Mouse (Mus musculus) lung, adult 2 months (tissue): Measurements from ENCODE around the gene Plscr3.
A peak's percentile ranks its signal among the peaks of the same experiment; 100 is the strongest.

Experiments used
- CTCF ChIP-seq: fragments of 200-500 bp; IDR thresholded peaks from 2 replicates; pipeline ENCODE4 v1.5.1; 2011; ENCODE audit warnings: mild to moderate bottlenecking, low read length, control low read depth; ENCODE audit not compliant: insufficient read depth
- POLR2A ChIP-seq: fragments of 200-500 bp; IDR thresholded peaks from 2 replicates; pipeline ENCODE4 v1.6.1; 2011; ENCODE audit warnings: low read depth, mild to moderate bottlenecking, control low read depth, low read length, borderline replicate concordance; ENCODE audit errors: extremely low read depth

DNA sequence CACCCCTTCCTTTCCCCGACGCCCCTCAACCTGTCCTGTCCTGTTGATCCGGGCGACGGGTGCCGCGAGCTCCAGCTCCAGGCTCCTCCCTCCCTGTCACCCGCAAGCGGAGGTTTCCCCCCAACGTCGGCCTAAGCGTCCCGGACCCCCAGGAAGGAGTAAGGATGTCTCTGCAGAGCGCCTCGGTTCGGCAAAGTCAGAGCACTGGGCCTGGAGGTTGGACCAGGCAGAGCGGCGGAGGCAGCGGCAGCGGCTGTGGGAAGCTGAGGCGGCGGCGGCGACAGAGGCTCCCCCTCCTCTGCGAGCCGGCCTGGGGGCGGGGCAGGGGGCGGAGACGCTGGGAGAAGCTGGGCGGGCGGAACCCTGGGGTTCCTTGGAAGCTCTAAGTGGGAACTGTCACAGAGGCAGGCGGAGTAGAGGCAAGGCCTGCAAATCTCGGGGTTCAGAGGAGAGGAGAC is 43.5 kb upstream of the Plscr3 start:
- no peak for TF ChIP-seq CTCF
- peak; percentile 44; the same call in 1 of the 2 replicates for TF ChIP-seq POLR2A
